Comparison of ENCODE assay signal across 13 mouse cellular contexts in the genomic region with DNA sequence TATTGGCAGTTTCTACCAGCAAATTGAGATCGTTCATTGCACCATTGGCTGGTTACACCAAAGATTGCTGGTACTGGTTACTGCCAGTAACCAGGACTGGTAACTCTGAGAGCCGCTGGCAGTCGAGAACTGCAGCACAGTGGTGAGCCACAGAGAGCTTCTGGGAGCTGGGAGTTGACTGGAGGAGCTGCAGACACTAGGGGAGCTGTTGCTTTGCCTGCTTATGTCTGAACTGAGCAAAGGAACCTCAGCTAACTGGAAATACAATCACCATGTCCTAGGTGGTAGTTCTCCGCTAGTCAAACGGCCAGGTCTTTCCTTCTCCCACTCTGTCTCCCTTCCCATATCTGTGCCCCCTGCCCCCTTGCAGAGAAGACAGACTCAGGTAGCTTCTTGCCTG. TPM values are rescaled to one million over a fixed set of nuclear protein-coding genes. Genes with fewer than 3 reads are reported as not detected.
DNase-seq lines count a peak whose midpoint lies in the region; ATAC-seq and TF ChIP-seq lines count a peak whose summit lies in the region.
"Had no signal": no experiment of that assay in that cellular context is flagged by ENCODE, and none has a peak within 500 bp of the region (broad histone marks: within the 10 kb centered on the region; RNA-seq: fewer than 3 reads in every experiment).

No protein-coding gene starts in this region.

- H3K27ac ChIP-seq in testis, adult 2 months (ENCODE audit: control insufficient read depth, insufficient read depth, low read depth, low read length) = no peak overlapping the region
- H3K27ac ChIP-seq in stomach, postnatal 0 days (replicated peaks) = no peak overlapping the region
- H3K27ac ChIP-seq in midbrain, embryonic 11.5 days (ENCODE audit: low read depth, low read length) = no peak overlapping the region
- H3K27ac ChIP-seq: heart, embryonic 15.5 days; midbrain, embryonic 12.5 days; neural tube, embryonic 12.5 days had no signal

- peak; percentile 10 for DNase-seq in embryo, embryonic 11 days
- no peak for DNase-seq in embryo, embryonic 9.5 days (ENCODE audit: extremely low spot score)
- peak; percentile 25 for DNase-seq in kidney, postnatal 10 days
- DNase-seq in kidney, adult 18-20 months = no peak
- DNase-seq in testis, postnatal 14 days (ENCODE audit: low spot score) = no peak
- peak; percentile 41 for DNase-seq in stomach, postnatal 0 days (ENCODE audit: low spot score)
- no peak for DNase-seq in midbrain, embryonic 11.5 days (ENCODE audit: low spot score, missing footprints)
- DNase-seq: kidney, adult 9 months; lung, adult 18-20 months had no signal

- TF ChIP-seq EP300 in stomach, postnatal 0 days (optimal IDR thresholded peaks at IDR 0.05) = no peak

- H3K4me2 ChIP-seq in stomach, postnatal 0 days (replicated peaks; ENCODE audit: low read depth) = no peak overlapping the region
- H3K4me2 ChIP-seq in midbrain, embryonic 11.5 days = no peak overlapping the region
- H3K4me2 ChIP-seq: heart, embryonic 15.5 days; midbrain, embryonic 12.5 days; neural tube, embryonic 12.5 days had no signal

- no peaks in the 10 kb centered on the region for H3K27me3 ChIP-seq in testis, adult 2 months (ENCODE audit: control insufficient read depth, insufficient read depth, low read length)
- H3K27me3 ChIP-seq in stomach, postnatal 0 days (ENCODE audit: control insufficient read depth, insufficient read depth, low read length) = no peaks in the 10 kb centered on the region
- no peaks in the 10 kb centered on the region for H3K27me3 ChIP-seq in midbrain, embryonic 11.5 days (ENCODE audit: control insufficient read depth, insufficient read depth, low read length)
- H3K27me3 ChIP-seq: midbrain, embryonic 12.5 days; neural tube, embryonic 12.5 days had no signal

- H3K4me3 ChIP-seq in testis, adult 2 months (ENCODE audit: control insufficient read depth, low read depth, low read length) = no peak overlapping the region
- no peak overlapping the region for H3K4me3 ChIP-seq in stomach, postnatal 0 days (ENCODE audit: low read depth, low read length)
- H3K4me3 ChIP-seq in midbrain, embryonic 11.5 days (ENCODE audit: low read depth, low read length) = no peak overlapping the region
- H3K4me3 ChIP-seq: heart, embryonic 15.5 days; midbrain, embryonic 12.5 days; neural tube, embryonic 12.5 days had no signal

- no peaks in the 10 kb centered on the region for H3K9me3 ChIP-seq in stomach, postnatal 0 days (ENCODE audit: control insufficient read depth, low read length)
- H3K9me3 ChIP-seq in midbrain, embryonic 11.5 days (ENCODE audit: control insufficient read depth, low read length) = no peaks in the 10 kb centered on the region
- H3K9me3 ChIP-seq: heart, embryonic 15.5 days; midbrain, embryonic 12.5 days; neural tube, embryonic 12.5 days had no signal

- ATAC-seq in stomach, postnatal 0 days (ENCODE audit: low FRiP score, low TSS enrichment) = no peak
- no peak for ATAC-seq in midbrain, embryonic 11.5 days (ENCODE audit: low FRiP score)

- no peak overlapping the region for H3K9ac ChIP-seq in stomach, postnatal 0 days (ENCODE audit: low read length)
- no peak overlapping the region for H3K9ac ChIP-seq in midbrain, embryonic 11.5 days (ENCODE audit: low read length)
- H3K9ac ChIP-seq: heart, embryonic 15.5 days; midbrain, embryonic 12.5 days; neural tube, embryonic 12.5 days had no signal

- TF ChIP-seq POLR2A in testis, adult 2 months (IDR thresholded peaks at IDR 0.05; ENCODE audit: control insufficient read depth, low read depth, low read length) = no peak

- no peaks in the 10 kb centered on the region for H3K4me1 ChIP-seq in testis, adult 2 months (ENCODE audit: control insufficient read depth, insufficient read depth, low read length)
- H3K4me1 ChIP-seq in stomach, postnatal 0 days (replicated peaks; ENCODE audit: control insufficient read depth, insufficient read depth) = no peaks in the 10 kb centered on the region
- no peaks in the 10 kb centered on the region for H3K4me1 ChIP-seq in midbrain, embryonic 11.5 days (ENCODE audit: control insufficient read depth, insufficient read depth, low read length)
- H3K4me1 ChIP-seq: heart, embryonic 15.5 days; midbrain, embryonic 12.5 days; neural tube, embryonic 12.5 days had no signal

- H3K36me3 ChIP-seq in testis, adult 2 months (ENCODE audit: control insufficient read depth, insufficient read depth, low read length) = no peaks in the 10 kb centered on the region
- no peaks in the 10 kb centered on the region for H3K36me3 ChIP-seq in stomach, postnatal 0 days (ENCODE audit: control insufficient read depth, insufficient read depth, low read length)
- H3K36me3 ChIP-seq in midbrain, embryonic 11.5 days (ENCODE audit: control insufficient read depth, insufficient read depth, low read length) = no peaks in the 10 kb centered on the region
- H3K36me3 ChIP-seq: heart, embryonic 15.5 days; midbrain, embryonic 12.5 days; neural tube, embryonic 12.5 days had no signal

- peak; percentile 25; the same call in 1 of the 2 replicates for TF ChIP-seq CTCF in testis, adult 2 months (IDR thresholded peaks at IDR 0.05; ENCODE audit: control insufficient read depth, insufficient read depth, insufficient replicate concordance, low read depth, low read length)
- peak; percentile 71 for TF ChIP-seq CTCF in stomach, postnatal 0 days (IDR thresholded peaks at IDR 0.05; ENCODE audit: low read depth)

- WGBS in stomach, postnatal 0 days = 68% methylated on average over 5 of the region's 5 CpGs
- WGBS in midbrain, embryonic 11.5 days = 72% methylated on average over 5 of the region's 5 CpGs

RNA-seq across cellular contexts. Expression of a gene that starts 19.5 kb away (rescaled TPM):
- 0.23 and 0.60 TPM in 2 replicates for polyA plus RNA-seq in testis, adult 2 months (2012; rRNA removed)
- polyA plus RNA-seq in stomach, postnatal 0 days (2015; fragmentation: Nextera tagmentation; extraction: Ambion mirVana) = 0.02 TPM in 2 replicates
- 0.25 and 0.59 TPM in 2 replicates for polyA plus RNA-seq in midbrain, embryonic 11.5 days (2014; fragmentation: Nextera tagmentation; extraction: Ambion mirVana)

RNA-seq across cellular contexts. Expression of a gene that starts 23.7 kb away (rescaled TPM):
- polyA plus RNA-seq in testis, adult 2 months (2012; rRNA removed) = 458 and 474 TPM in 2 replicates
- not detected in 2 replicates for polyA plus RNA-seq in stomach, postnatal 0 days (2015; fragmentation: Nextera tagmentation; extraction: Ambion mirVana)
- polyA plus RNA-seq in midbrain, embryonic 11.5 days (2014; fragmentation: Nextera tagmentation; extraction: Ambion mirVana) = not detected in 2 replicates
- polyA plus RNA-seq: heart, embryonic 15.5 days; midbrain, embryonic 12.5 days; neural tube, embryonic 12.5 days had no signal

Comparison
In these comparisons a context has a peak if more than half of its experiments do, and no peak if none do; other contexts are left out.
1. DNase-seq: peak in embryo, embryonic 11 days (single experiment), kidney, postnatal 10 days (single experiment) and stomach, postnatal 0 days (single experiment); none in embryo, embryonic 9.5 days (single experiment), kidney, adult 18-20 months (single experiment), testis, postnatal 14 days (single experiment) and midbrain, embryonic 11.5 days (single experiment).
2. RNA of a gene that starts 23.7 kb away (polyA plus RNA-seq): 458 to 474 TPM in testis, adult 2 months; not detected in stomach, postnatal 0 days and not detected in midbrain, embryonic 11.5 days; every median in the first group is over 100 times any median in the second.